Mouse (Mus musculus): ENCODE data around the gene Izumo1. TPM values are rescaled to one million over a fixed set of nuclear protein-coding genes. Genes with fewer than 3 reads are reported as not detected.
"Not testable (repeated sequence)": the region's sequence is repeated elsewhere in the genome, so short reads cannot be mapped to it uniquely, and the experiment has no call there.

The Izumo1 gene
- total RNA-seq, 2 experiments from 2014 or later = 0.54 to 0.67 TPM

DNA sequence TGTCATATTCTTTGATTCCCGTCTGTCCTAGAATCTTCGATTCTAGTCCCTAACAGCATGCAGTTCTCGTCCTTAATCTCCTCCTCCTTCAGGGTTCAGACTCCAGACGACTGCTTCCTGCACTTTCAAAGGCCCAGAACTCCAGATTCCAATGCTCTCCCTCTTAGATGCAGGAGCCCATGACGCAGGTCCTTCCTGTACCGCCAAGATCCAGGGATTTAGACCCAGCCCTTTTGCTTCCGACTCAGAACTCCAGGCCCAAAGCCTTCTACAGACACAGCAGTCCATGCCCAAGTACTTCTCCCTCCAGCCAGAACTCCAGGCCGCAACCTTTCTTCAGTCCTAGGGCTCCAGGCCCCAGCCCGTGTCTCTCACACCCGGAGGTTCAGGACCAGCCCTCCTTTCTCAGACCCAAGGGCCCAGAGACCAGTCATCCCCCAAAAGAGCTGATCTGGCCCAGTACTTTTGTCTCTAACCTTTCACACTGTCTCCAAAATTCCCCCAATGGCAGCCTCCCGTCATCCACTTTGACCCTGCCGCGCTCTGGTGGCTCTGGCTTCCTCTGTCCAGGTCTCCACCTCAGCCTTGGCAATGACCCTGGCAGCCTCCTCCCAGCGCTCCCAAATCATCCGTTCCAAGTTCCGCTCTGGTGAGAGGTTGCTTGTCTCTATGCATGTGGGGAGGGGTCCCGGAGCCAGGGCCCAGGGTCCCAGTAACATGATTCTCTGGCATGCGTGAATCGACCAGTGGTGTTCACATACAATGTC, 18.8 kb downstream of the Izumo1 start:
- no peak for DNase-seq
- intact Hi-C loops (cut with DNase I) = no loop called here

DNA sequence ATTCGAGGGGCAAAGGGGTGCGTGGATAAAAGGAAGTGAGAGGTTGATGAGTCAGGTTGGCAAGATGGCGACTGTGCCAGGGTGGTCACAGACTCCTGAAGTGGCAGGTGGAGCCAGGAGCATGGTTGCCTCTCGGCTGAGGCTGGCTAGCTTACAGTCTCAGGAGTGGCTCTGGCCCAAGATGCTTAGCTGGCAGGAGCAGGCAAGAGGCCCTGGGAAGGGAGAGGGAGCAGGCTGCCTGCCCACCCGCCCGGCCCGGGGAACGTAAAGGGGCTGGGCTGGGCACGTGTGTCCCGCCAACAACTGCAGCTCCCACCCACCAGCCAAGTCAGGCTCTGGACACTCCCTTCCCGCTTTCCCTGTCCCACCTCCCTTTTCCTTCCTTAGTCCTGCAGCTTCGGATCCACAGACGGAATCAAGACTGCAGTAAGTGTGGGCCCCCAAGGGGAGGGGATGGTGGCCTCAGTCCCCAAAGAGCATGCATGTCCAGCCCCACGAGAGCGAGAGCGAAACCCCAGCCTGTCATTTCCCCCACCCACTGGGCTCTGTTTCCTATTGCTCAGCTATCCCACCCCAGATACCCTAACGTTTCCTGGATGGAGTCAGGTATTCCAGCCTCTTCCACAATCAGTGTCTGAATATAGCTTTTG, 19.9 kb downstream of the Izumo1 start:
- intact Hi-C loops (cut with DNase I) = no loop called here
- DNase-seq = peak; percentile 61 to 71

DNA sequence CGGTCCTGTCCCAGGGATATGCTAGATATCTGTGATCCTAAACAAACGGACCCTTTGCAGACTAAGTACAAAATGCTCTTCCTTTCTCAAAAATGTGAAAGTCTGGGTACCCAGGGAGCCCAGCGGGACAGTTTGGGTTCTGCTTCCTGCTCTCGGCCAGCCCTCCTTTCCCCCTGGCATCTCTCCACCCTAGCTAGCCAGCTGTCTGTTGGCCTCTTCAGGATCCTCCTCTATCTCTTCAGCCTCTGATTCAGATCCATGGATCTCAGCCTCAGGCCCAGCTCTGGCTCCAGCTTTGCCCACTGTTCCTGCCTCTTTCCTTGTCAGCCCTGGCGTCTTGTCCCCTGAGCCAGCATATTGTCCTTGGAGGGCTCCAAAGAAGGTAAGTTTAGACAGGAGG, 20.5 kb downstream of the Izumo1 start:
- DNase-seq = peak in 1 of 2 experiments; percentile 33
- intact Hi-C loops (cut with DNase I) = no loop called here

DNA sequence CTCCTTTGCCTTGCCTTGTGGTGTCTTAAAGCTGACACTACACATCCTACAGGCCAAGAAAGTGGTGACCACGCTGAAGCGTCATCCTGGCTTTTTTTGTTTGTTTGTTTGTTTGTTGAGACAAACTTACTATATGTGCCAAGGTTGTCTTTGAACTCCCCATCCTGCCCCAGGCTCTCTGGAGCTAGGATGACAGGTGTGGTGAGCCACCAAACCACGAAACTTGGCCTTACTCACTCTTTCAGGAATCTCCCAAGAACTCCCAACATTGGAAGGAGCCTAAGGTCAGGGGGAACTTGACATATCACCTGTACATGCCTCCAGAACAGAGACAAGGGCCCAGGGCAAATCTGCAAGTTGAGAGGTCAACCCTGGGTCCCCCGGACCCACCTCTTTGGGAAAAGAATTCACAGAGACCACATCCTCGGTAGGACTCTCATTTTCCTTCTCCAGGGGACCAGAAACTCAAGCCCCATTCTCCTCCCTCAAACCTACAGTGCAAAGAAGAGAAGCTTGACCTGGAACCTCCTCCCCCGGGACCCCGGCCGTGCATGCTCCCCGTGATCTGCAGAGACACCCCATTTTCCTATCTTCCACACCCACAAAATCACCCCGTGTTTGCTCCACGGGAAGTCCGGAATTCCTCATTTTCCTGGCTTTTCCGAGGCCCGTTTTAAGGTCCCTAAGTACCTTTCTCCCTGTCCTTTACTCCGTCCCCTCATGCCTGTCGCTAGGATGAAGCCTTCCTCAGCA, 21.1 kb downstream of the Izumo1 start:
- intact Hi-C loops (cut with DNase I) = no loop called here
- no peak for DNase-seq

DNA sequence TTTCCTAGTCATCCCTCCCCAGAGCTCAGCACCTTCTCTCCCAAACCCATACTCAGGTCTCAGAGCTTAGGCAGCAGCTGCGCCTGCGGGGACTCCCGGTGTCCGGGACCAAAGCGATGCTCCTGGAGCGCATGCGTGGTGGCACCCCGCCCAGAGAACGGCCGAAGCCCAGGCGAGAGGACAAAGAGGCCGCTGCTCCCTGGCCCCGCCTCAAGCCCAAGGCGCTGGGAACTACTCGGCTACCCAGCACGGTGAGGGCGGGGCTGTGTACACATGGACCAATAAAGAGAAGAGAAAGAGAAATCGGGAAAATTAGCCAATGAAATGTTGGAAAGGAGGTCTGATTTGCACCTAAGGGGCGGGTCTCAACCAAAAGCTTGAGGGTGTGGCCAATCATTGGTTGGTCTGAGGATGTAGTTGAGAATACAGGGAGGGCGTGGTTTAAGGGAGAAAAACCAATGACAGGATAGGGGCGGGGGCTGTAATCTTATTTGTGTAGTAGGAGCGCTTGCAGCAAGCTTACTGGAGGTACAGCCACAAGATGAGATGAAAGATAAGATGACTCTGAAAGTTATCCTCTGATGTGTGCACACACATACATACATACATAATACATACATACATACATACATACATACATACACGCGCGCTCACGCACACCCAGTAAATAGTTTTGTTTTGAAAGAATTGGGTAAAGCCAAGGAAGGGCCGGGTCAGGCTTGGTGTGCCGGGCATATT, 22.0 kb downstream of the Izumo1 start:
- intact Hi-C loops (cut with DNase I) = no loop called here
- peak; percentile 91 to 92 for DNase-seq

DNA sequence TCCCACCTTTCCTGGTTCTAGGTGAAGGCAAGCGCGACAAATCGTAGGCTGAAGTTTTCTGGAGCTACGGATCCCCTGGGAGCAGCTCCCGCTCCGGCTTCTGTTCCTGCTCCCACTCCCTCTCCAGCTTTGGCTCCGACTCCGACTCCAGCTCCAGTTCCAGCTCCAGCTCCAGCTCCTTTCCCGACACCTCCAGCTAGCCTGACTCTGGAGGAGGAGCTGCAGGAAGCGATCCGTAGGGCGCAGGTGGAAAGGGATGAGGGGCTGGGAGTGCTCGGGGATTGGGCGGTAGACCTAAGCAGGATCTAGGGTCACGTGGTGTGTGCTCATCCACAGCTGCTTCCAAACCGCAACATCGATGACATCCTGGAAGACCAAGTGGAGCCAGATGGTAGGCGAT, 22.6 kb downstream of the Izumo1 start:
- intact Hi-C loops (cut with DNase I) = no loop called here
- peak in 1 of 2 experiments; percentile 42 for DNase-seq

DNA sequence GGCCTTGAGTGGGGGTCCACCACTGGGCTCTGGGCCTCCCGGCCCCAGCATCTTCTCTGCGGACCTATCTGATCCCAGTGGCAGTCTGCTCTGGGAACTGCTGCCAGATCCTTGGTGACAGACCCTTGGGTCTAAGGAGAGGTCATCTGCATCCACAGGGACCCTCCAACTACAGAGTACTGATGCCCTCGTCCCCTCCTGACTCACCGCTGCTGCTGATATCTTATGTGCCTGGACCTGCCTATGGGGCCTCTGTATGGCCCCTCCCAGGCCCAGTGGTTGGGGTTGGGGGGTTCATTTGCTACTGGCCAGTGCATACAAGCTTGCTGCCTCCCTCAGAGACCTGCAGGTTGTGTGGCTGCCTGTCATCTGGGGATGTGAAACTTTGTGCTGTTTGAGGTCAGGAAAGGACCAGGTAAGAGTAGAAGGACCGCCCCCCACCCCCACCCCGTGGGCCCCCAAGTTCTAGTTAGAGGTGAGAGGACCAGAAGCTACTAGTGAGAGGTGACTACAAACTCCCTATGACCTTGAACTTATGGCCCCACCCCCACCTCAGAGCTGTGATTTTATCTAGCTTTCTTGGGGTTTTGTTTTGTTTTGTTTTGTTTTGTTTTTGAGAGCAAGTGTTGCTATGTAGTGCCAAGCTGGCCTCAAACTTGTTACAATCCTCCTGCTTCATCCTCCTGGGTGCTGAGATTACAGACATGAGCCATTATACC, 23.4 kb downstream of the Izumo1 start:
- intact Hi-C loops (cut with DNase I) = no loop called here
- DNase-seq = no peak

DNA sequence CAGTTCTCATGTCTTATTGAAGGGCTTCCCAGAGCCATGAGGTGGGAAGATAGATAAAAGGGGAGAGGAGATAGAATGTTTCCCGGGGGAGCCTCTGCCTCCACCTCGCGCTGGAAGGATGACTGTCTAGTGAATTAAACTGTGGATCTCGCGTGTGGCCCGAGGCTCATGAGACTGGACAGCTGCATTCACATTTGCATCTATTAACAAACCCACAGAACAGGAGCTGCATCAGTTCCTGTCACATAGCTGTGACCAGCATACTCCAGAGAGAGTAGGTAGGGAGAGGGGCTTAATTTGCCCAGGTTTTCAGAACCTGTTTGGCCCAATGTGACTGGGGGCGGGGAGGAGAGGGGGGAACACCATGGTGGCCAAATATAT, 24.0 kb downstream of the Izumo1 start:
- intact Hi-C loops (cut with DNase I) = no loop called here
- no peak for DNase-seq

DNA sequence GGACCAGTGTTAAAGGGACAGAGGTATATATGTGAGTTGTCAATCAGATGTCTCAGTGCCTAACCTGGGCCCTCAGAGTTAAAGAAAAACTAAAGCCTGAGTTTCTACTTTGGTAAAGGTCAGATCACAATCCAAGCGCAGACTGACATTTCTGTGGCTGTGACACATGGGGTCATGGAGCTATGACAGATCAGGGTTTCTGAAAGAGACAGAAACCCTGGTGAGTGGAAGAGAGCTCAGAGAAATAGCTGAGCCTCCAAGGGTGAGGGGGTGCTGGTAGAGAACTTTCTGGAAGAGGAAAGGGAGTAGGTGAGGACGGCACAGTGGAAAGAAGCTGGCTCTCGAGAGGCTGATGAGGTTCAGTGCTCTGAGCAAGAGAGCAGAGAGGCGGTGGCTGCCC, 25.1 kb downstream of the Izumo1 start:
- intact Hi-C loops (cut with DNase I) = loop anchor here (2.0 kb wide), 1 partner anchor 30 kb away; no protein-coding TSS in a partner anchor
- DNase-seq = no peak

DNA sequence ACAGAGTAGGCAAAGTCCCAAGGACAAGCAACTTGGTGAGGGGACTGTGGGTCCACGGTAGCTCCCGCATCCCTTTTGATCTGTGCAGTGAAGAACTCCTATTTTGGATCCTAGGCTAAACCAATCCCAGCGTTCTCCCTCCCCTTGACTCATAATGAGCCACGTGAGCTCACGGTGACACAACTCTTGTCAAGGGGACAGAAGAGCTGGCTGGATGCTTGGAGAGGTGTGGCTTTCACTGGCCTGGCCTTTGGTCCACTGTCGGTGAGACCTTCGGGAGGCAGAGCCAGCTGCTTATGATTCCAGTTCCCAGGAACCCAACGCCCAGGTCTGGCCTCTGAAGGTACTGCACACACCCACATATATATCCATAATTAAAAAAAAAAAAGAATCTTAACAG, 27.7 kb downstream of the Izumo1 start:
- intact Hi-C loops (cut with DNase I) = no loop called here
- DNase-seq = peak; percentile 29 to 57

DNA sequence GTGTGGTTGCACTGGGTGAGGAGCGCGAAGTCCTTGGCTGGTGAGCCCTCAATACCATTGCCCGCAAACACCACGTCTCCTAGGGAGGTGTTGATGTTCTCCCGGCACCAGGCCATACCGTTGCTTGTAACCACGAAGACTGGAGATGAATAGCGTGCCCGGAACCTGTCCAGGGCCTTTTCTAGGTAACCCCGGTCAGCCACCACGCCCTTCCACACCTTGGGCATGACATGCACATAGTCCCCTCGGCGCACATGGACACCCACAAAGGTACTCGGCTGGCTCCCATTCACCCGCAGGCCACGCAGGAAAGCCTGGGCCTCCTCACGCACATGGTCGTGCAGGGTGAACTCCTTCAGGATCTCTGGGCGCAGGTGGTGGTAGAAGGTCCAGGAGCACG, 28.9 kb downstream of the Izumo1 start:
- intact Hi-C loops (cut with DNase I); DNase-seq: not testable (repeated sequence)

DNA sequence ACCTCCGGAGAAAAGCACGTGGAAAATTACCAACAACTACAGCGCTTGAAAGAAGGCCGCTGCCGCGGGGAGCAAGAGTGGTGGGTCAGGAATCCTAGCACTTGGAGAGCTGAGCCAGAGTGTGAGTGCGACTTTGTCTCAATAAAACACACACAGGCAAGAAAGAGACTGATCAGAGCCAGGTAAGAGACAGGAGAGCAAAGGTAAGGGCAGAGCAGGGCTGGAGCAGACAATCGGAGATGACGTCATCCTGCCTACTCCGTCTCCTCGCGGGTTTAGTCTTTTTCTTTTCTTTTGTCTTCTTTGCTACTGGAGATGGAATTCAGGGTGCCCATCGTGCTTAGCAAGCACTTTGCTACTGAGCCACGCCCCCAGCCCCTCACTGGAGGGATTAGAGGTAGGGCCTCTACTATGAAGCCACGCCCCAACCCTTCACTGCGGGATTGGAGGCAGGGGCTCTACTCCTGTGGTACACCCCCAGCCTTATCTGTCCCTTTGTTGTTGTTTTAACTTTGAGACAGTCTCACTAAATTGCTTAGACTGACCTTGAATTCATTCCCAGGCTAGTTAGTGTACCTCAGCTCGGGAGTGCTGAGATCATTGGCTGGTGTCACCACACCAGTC, 32.9 kb downstream of the Izumo1 start:
- intact Hi-C loops (cut with DNase I) = no loop called here
- DNase-seq = no peak

DNA sequence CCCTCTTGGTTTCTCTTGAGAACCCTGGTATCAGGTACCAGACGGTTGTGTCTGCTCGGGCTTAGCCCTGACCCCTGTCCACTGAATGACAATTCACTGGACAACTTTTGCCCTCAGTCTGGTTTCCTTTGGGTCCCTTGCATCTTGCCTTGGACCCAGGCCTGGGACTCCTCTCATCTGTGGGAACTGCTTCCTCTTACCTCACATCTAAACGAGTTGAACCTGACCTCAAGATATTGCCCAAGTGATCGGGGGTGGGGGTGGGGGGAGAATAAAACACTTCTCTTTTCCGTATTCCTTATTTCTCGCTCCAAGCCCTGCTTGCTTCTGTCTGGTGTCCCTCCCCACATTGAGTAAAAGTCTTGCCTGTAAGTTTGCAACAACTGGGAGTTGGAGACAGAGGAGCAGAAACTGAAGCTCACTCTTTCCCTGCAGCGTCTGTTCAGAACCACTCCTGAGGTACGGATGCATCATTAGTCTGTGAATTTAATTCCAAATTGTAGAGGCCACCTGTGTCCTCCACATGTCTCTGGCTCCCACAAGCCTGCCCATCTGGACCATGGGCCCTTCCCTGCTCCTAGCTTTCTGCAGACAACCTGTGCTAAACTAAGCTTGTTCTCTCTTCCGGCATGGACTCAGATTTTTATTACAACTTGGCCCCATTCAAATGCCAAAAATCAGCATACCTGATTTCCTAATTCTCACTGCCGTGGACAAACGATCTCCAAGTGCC, 39.3 kb downstream of the Izumo1 start:
- no peak for DNase-seq
- intact Hi-C loops (cut with DNase I) = no loop called here

DNA sequence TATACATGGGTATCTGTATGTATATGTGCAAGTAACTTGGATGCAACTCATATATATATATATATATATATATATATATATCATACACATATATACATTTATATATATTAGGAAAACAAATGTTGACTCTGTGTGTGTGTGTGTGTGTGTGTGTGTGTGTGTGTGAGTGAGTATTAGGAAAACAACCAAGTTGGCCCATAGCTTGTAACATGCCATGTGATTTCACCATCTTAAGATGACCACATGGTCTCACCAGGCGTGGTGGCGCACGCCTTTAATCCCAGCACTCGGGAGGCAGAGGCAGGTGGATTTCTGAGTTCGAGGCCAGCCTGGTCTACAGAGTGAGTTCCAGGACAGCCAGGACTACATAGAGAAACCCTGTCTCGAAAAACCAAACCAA, 40.1 kb downstream of the Izumo1 start:
- DNase-seq; intact Hi-C loops (cut with DNase I): not testable (repeated sequence)

DNA sequence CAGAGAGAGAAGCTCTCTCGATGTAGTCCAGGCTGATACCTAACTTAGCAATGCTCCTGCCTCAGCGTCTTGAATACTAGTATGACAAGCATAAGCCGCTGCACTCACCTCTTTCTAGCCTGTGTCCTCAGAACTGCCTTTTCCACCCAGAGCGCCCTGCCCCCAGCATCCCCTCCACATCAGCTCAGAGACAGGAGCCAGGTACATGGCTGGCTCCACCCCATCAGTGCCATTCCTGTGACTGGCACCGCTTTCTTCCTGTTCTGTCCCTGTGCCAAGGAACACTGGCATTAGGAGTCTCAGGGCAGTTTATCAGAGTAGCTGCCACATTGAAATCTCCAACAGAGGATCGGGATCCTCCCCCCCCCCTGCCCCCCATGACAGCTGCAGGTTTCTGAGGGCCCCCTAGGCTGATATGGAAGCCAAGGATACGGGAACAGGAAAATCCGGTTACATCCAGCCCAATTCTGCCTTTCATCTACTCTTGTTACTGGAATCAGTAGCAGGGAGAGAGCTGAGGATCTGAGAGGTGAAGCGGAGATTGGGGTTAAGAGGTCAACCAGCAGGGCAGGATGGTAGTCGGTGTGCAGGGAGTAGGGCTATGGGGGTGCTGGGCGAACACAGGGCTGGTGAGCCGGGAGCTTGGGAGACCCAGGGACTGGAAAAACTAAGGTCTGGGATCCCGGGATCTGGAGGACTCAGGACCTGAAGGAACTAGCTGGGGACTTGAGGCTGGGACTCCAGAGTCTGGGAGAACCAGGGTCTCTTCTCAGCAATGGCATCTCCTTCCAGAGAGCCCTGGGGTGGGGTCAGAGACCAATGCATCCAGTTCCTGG, 43.9 kb downstream of the Izumo1 start:
- DNase-seq = no peak
- intact Hi-C loops (cut with DNase I) = no loop called here

DNA sequence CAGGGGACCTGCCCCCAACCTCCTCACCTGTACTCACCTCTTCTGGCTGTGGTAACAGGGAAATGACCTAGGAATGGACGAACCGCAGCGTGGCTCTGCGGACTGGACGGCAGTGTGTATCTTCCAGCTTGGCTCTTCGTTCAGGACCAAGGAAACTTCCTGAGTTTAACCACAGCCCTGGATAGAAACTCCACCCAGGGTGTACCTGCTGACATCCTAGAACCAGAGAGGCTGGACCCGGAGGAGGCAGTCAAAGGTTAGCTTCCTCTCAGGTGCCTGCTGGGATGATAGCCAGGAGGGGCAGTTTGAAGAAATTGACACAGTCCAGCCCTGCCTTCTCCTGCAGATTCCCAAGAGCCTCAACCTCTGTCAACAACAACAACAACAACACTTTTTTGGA, 44.5 kb downstream of the Izumo1 start, which contains the start of gene Fut2:
TSS of gene Fut2 (minus strand) at position 234 of the 400 bp plus-strand sequence.
- no peak for DNase-seq
- intact Hi-C loops (cut with DNase I) = no loop called here

DNA sequence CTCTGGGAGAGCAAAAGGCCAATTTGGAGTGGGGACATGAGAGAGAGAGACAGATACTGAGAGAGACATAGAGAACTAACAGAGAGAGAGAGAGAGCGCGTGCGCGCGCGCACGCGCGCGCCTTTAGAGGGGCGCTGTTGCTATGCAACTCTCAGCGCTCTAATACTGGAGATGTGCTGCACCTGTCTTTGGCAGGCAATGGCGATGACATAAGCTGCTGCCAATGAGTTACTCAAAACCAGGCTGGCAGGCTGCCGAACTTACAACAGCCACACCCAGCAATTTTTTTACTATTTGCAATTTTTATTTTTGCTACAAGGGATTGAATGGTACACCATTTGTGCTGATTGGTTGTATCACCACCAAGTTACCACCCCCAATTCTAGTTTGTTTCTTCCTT, 46.1 kb downstream of the Izumo1 start:
- intact Hi-C loops (cut with DNase I) = no loop called here
- no peak for DNase-seq

DNA sequence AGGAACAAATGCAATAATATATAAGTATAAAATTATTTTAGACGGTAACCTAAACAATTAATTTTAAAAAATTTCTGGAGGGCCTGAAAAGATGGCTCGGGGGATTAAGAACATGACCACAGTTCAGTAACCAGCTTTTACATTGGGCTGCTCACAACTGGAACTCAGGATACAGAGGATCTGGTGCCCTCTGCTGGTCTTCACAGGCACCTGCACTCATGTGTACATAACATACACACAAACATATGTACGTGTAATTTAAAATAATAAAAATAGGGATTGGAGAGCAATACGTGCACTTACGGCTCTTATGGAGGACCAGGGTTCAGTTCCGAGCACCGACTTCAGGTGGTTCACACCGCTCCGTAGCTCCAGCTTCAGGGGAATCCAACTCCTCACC, 47.3 kb downstream of the Izumo1 start:
- intact Hi-C loops (cut with DNase I) = no loop called here
- DNase-seq = no peak
